Mouse (Mus musculus): ENCODE measurements around the gene Pim1.
"Not testable (repeated sequence)": the region's sequence is repeated elsewhere in the genome, so short reads cannot be mapped to it uniquely, and the experiment has no call there.

The Pim1 gene

DNA sequence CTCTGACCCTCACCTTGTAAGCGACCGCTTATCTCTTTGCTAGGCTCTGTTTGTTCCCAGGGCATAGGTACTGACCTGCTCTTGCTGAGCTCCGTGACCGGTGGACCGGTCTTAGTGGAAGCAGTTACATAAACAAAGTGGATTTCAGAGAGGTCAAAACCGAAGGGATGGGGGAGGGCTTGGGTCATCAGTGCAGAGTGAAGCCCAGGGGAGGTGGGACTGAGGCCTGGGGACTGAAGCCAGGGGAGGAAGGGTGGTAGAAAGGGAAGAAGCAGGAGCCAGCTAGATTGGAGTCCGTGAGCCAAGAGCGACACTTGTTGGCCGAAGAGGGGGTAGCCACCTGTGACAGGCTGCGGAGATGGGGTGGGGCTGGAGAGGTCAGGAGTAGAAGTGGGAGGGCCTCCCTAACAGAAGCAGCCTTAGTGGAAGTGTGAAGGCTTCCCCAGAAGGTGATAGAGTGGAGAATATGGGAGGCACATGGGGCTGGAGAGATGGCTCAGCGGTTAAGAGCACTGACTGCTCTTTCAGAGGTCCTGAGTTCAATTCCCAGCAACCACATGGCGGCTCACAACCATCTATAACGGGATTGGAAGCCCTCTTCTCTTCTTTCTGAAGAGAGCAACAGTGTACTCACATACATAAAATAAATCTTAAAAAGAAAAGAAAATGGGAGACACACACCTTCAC, 22.6 kb downstream of the Pim1 start:
- no peak for ATAC-seq (ENCODE audit: insufficient number of reproducible peaks, low FRiP score, low TSS enrichment)

DNA sequence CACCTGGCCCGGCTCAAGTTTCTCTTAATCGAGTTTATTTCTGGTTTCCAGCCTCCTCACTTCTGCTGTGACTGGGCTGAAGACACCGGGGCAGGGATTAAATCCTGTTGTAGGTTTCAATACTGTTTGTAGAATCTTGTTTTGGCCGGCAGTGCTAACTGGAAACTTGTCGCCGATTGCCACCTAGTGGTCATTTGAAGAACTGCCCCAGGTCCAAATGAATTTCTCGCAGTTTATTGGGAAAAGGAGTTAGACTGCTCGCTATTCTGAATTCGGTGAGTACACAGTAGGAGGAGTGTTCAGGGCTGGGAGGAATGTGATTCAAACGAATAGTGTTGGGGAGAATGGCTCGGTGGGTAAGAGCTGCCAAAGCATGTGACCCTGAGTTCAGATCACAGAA, 23.9 kb downstream of the Pim1 start:
- peak; percentile 56; the same call in 1 of the 2 replicates for ATAC-seq (ENCODE audit: insufficient number of reproducible peaks, low FRiP score, low TSS enrichment)

DNA sequence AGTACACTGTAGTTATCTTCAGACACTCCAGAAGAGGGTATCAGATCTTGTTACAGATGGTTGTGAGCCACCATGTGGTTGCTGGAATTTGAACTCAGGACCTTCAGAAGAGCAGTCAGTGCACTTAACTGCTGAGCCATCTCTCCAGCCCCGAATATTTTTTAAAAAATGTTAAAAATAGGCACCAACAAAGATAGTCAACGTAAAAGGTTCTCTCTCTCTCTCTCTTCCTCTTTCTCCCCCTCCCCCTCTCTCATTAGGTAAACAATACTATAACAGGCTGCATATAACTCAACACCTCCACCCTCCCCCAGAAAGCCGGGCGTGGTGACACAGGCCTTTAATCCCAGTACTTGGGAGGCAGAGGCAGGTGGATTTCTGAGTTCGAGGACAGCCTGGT, 28.1 kb downstream of the Pim1 start:
- not testable (repeated sequence) for ATAC-seq (ENCODE audit: insufficient number of reproducible peaks, low FRiP score, low TSS enrichment)

DNA sequence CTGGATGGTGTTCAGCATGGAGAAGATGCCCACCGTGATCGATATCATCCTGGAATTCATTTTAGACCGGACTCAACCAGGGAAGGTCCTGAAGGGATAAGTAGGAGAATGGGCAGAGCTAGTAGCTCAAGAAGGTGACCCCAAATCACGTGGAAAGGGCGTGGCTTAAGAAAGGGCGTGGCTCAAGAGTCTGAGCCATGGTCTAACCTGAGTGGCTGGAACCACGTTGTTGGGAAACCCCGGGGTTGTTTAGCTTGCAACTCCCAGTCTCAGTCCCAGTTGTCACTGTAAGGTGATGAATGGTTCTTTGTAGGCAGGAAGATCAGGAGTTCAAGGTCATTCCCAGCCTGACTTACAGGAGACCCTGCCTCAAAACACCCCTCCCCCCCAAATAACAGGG, 29.2 kb downstream of the Pim1 start:
- no peak for ATAC-seq (ENCODE audit: insufficient number of reproducible peaks, low FRiP score, low TSS enrichment)

DNA sequence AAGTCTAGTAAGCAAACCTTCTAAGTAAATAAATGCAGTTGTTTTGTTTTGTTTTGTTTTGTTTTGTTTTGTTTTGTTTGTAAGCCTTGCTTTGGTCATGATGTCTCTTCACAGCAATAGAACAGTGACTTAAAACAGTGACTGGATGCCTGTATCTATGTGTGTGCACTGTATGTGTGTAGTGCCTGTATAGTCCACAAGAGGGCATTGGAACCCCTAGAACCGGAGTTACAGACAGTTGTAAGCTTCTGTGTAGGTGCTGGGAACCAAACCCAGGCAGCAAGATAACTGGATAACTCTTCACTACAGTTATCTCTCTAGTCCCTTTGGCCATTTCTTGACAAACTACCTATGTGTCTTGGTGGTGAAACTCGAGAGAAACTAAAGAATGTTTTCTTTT, 35.1 kb downstream of the Pim1 start:
- ATAC-seq (ENCODE audit: insufficient number of reproducible peaks, low FRiP score, low TSS enrichment), result no peak

DNA sequence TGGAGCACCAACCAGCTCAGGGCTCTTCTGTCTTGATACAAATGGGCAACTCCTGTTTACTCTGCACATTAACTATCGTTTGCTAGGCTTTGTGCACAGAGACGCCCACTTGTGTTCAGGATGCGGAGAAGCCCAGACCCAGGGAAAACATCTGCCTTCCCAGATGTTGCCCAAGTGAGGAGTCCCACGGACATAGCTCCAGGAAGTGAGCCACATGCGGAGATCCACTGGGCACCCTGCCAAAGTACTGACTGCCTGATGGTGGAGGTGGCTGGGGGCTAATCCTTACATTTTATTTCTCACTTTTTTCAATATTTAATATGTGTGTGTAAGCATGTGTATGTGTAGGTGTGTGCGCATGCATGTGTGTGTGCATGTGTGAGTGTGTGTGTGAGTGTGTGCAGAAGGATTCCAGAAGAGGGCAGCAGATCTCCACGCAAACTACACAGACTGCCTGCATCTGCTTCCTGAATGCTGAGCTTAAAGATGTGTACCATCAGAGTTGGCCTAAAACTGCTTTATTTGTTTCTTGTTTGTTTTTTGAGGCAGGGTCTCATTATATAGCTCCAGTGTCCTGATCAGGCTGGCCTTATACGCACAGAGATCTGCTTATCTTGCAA, 38.1 kb downstream of the Pim1 start:
- ATAC-seq (ENCODE audit: insufficient number of reproducible peaks, low FRiP score, low TSS enrichment), result no peak

DNA sequence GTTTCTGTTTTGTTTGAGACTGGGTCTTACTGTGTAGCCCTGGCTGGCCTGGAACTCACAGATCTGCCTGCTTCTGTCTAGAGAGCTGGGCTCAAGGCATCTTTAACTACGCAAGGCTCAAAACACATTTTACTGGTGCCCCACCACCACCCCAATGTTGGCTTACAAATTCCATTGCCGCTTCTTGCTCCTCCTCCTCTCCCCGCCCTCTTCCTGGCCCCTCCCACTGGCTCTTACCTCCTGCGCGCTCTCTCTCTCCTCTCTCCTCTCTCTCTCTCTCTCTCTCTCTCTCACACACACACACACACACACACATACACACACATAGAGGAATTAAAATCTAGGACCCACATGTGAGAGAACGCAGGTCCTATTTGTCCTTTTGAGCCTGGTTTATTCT, 40.0 kb downstream of the Pim1 start:
- ATAC-seq (ENCODE audit: insufficient number of reproducible peaks, low FRiP score, low TSS enrichment), result no peak

DNA sequence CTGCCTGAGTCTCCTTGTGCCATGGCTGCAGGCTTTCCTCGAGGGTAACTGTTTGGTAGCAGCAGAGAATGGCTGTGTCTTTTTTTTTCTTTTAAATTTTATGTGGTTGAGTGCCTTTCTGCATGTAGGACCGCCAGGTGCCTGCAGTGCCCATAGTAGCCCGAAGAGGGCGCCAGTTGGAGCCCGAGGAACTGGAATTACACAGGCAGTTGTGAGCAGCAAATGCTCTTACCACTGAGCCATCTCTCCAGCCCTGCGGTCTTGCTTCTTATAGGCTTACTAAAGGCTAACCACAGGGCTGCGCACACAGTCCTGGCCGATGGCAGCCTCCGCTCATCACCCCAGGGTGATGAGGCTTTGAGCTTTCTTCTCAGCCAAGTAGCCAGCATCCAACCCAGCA, 40.7 kb downstream of the Pim1 start:
- ATAC-seq (ENCODE audit: insufficient number of reproducible peaks, low FRiP score, low TSS enrichment), result no peak

DNA sequence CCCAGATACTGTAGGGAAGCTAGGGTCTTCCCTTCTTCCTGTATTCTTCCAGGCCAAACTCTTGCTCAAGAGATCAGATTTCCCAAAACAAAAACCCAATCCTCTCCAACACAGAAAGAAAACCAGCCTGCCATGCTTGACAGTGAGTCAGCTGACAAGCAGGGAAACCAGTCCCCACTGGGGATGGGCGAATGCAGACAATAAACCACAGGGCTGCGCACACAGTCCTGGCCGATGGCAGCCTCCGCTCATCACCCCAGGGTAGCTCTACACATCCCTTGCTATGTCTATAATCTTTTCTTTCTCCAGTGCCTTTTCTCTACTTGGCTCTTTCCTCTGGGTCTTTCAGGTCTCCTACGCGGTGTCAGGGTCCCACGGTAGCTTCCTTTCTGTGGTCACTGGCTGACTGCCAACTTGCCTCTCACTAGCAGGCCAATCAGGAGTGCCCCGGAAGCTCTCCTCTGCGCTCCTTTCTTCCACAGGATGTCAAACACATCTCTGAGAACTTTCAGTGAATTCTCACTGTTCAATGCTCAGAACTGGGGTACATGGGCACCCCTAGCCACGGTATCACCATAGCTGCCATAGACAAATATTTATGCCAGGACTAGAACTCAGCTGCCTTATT, 41.3 kb downstream of the Pim1 start:
- no peak for ATAC-seq (ENCODE audit: insufficient number of reproducible peaks, low FRiP score, low TSS enrichment)

DNA sequence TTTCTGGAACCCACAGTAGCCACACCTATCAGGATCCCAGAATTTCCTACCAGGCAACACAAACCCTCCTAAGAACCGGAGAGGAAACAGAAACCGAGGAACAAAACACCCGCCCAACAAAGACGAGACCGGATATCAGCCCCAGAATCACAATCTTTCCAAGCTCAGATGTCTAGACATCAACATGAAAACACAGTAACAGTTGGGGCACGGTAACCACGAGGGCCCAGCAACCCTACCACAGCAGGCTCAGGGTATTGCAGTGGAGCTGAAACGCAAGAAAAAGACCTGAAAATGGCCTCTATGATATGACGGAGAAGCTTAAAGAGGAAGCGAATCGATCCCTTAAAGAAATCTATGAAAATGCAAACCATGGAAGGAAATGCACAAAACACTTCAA, 43.3 kb downstream of the Pim1 start:
- ATAC-seq (ENCODE audit: insufficient number of reproducible peaks, low FRiP score, low TSS enrichment), result no peak

DNA sequence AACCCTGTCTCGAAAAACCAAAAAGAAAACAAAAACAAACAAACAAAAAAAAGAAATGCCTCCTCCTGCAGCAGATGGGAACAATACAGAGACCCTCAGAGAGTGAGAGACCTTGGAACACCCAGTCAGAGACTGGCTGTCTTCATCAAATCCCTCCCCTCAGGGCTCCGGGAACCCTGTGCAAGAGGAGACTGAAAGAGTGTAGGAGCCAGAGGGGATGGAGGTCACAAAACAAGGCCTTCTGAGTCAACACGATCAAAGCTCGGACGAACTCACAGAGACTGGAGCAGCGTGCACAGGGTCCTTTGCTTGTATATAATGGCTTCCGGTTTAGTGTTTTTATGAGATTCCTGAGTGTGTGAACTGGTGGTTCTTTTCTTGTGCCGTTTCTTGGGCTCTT, 49.9 kb downstream of the Pim1 start:
- ATAC-seq (ENCODE audit: insufficient number of reproducible peaks, low FRiP score, low TSS enrichment), result no peak

DNA sequence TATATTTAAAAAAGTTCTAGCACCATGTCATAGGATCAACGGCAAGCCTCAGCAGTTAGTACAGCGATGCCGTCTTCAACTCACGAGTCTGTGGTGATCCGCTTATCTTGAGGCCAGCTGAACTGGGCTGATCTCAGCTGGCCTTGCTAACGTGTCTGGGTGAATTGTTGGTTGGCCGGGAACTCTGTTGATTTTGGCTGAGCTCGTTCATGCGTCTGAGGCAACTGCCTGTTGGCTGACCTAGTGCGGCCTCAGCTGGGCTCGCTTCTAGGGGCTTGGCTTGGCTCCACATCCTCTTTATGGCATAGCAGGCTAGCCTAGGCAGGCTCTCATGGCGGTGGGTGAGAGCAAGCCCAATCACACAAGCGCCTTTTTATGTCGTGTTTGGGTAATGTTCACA, 50.9 kb downstream of the Pim1 start:
- ATAC-seq (ENCODE audit: insufficient number of reproducible peaks, low FRiP score, low TSS enrichment), result no peak

DNA sequence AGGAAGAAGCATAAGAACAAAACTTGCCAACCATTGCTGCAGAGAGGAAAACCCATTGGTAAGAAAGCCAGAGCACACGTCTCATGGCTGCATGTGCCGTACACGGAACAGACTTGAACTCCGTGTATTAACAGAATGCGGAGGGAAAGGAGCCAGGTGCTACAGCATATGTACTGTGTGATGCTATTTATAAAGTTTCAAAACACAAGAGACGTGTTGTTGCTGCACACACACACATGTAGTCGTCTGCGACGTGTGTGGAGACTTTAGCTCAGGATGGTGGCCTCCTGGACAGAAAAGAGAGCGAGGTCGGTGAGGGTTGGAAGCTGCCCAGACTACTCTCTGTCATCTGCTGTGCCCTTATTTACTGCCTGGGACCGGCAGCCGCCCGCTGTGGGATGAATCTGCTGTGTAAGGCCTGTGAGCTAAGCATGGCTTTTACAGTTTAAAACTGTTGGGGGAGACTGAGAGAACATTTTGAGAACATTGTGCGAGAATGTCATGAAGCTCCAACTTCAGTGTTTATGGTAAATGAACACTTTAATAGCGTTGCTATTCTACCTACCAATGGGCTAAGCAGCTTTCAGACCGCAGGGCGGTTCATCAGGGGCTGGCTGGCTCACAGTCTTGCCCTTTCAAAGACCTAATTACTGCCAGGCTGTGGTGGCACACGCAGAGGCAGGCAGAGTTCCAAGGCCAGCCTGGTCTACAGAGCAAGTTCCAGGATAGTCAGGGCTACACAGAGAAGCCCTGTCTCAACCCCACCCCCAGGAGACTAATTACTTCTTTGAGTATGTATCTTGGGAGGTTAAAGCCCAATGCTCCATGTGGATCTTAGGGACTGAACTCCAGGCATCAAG, 52.5 kb downstream of the Pim1 start:
- peak; percentile 40; the same call in 1 of the 2 replicates for ATAC-seq (ENCODE audit: insufficient number of reproducible peaks, low FRiP score, low TSS enrichment)

DNA sequence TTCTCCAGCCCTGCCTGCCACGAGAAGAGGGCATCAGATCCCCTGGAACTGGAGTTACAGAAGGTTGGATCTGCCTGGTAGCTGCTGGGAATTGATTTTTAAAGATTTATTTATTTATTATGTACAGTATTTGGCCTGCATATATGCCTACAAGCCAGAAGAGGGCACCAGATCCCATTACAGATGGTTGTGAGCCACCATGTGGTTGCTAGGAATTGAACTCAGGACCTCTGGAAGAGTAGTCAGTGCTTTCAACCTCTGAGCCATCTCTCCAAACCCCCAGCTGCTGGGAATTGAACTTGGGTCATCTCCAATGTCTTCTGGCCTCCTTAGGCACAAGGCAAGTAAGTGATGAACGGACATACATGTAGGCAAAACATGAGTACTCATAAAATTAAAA, 53.5 kb downstream of the Pim1 start:
- ATAC-seq (ENCODE audit: insufficient number of reproducible peaks, low FRiP score, low TSS enrichment), result no peak

DNA sequence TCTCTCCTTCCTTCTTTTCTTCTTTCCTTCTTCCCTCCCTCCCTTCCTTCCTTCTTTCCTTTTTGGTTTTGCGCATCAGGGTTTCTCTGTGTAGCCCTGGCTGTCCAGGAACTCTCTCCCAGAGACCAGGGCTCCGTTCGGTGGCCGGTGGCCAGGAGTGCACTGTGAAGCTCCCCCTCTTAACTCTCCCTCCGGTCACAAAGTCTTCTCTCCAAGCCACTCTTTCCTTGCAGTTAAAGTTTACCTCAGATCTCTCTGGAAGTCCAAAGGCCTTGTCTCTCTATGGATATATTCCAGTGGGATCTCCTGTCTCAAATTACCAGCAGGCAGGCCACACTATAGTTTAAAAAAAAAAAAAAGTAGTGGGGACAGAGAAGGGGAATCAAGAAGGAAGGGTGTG, 54.7 kb downstream of the Pim1 start:
- ATAC-seq (ENCODE audit: insufficient number of reproducible peaks, low FRiP score, low TSS enrichment), result no peak
